Mouse (Mus musculus) ES-E14 (cell line): ENCODE measurements around the gene Agr3.

Experiments used
- CHD2 ChIP-seq: IDR thresholded peaks from 2 replicates; pipeline ENCODE4 v1.6.1; 2014; ENCODE audit warnings: mild to moderate bottlenecking, low read depth, low read length, inconsistent platforms
- MAFK ChIP-seq: IDR thresholded peaks from 2 replicates; pipeline ENCODE4 v1.6.1; 2014; ENCODE audit warnings: mild to moderate bottlenecking, low read depth, low read length, inconsistent platforms; ENCODE audit not compliant: insufficient read depth

DNA sequence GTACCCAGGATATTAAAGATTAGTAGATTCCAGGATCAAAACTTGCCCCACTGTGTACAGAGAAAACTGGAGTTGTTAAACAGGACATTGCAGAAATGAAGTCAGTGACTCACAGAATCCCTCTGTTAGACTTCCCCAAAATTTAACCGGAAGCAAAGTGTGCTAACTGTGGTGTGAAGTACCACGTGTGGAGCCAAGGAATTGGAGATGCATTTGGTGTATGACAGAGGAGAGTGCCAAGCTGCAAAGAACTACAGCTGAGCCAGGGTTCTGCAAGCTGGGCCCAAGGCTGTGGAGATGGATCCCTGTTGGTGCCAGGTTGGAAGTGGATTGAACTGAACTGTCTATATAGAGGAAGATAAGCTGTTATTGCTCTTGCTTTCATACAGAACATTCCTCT lies 36.0 kb upstream of the Agr3 start:
- TF ChIP-seq MAFK (no peak), CHD2 (no peak)
